Mouse (Mus musculus) megakaryocyte, adult 5-6 weeks (primary cell): ENCODE measurements around the gene Gns. TPM values are rescaled to one million over a fixed set of nuclear protein-coding genes. Genes with fewer than 3 reads are reported as not detected.

Experiments used
- ATAC-seq: 2 replicates; pipeline ENCODE4 v1.8.0; 2016; ENCODE audit warnings: mild to moderate bottlenecking, inconsistent platforms; ENCODE audit not compliant: poor library complexity, severe bottlenecking
- total RNA-seq, 2 experiments: library from RNA; stranded (forward) in 1 of 2; stranded (reverse) in 1 of 2; fragments of 153-499, 151-499 nt in 1 of 2; fragments of 221-1000, 200-1000 nt in 1 of 2; gene quantifications; 2 replicates each; pipeline versions ENCODE4 v1.2.3 to v1.2.4; 2015 to 2017

Gene Gns
- total RNA-seq, 2 experiments from 2014 or later: 33.8 to 41.1 TPM

GRCm38 (mm10) chr10:121364306-121364705 lies 584 bp upstream of the Gns start:
- ATAC-seq: no peak

- peak; percentile 65 for ATAC-seq
Measured at GRCm38 (mm10) chr10:121365781-121366272, 937 bp downstream of the Gns start.

GRCm38 (mm10) chr10:121367271-121367670 lies 2.4 kb downstream of the Gns start:
- no peak for ATAC-seq

GRCm38 (mm10) chr10:121367780-121368179 lies 2.9 kb downstream of the Gns start:
- ATAC-seq: no peak

- ATAC-seq: no peak
Measured at GRCm38 (mm10) chr10:121368783-121369465, 4.0 kb downstream of the Gns start.

- ATAC-seq: no peak
Measured at GRCm38 (mm10) chr10:121370777-121371176, 5.9 kb downstream of the Gns start.

- no peak for ATAC-seq
Measured at GRCm38 (mm10) chr10:121374013-121374412, 9.1 kb downstream of the Gns start.

GRCm38 (mm10) chr10:121374693-121375620 lies 10.1 kb downstream of the Gns start:
- ATAC-seq: peak; percentile 83

GRCm38 (mm10) chr10:121375649-121376493 lies 11.0 kb downstream of the Gns start:
- ATAC-seq: no peak

- ATAC-seq: peak; percentile 46
Measured at GRCm38 (mm10) chr10:121376530-121377271, 11.8 kb downstream of the Gns start.

GRCm38 (mm10) chr10:121379387-121379786 lies 14.5 kb downstream of the Gns start:
- ATAC-seq: no peak

- ATAC-seq: no peak
Measured at GRCm38 (mm10) chr10:121381280-121381679, 16.4 kb downstream of the Gns start.

GRCm38 (mm10) chr10:121384710-121385109 lies 19.8 kb downstream of the Gns start:
- no peak for ATAC-seq

- ATAC-seq: no peak
Measured at GRCm38 (mm10) chr10:121385695-121386094, 20.8 kb downstream of the Gns start.

- no peak for ATAC-seq
Measured at GRCm38 (mm10) chr10:121386347-121386746, 21.5 kb downstream of the Gns start.

GRCm38 (mm10) chr10:121390602-121391001 lies 25.7 kb downstream of the Gns start:
- ATAC-seq: no peak

GRCm38 (mm10) chr10:121391901-121392300 lies 27.0 kb downstream of the Gns start:
- no peak for ATAC-seq

- no peak for ATAC-seq
Measured at GRCm38 (mm10) chr10:121394270-121394669, 29.4 kb downstream of the Gns start.

GRCm38 (mm10) chr10:121394789-121395325 lies 30.0 kb downstream of the Gns start:
- ATAC-seq: no peak
